Mouse (Mus musculus): ENCODE results near the gene Marveld1. TPM values are rescaled to one million over a fixed set of nuclear protein-coding genes. Genes with fewer than 3 reads are reported as not detected.

Marveld1 gene
- polyA plus RNA-seq, 3 experiments from 2014 or later: 2.9 to 8.7 (median 6.9) TPM

- ATAC-seq: peak; percentile 97
These were observed 23.1 kb downstream of the Marveld1 start for GRCm38 (mm10) chr19:42170025-42170969.

GRCm38 (mm10) chr19:42176841-42177240, 29.6 kb downstream of the Marveld1 start:
- no peak for ATAC-seq

- no peak for ATAC-seq
These were observed 30.3 kb downstream of the Marveld1 start for GRCm38 (mm10) chr19:42177461-42177860.

GRCm38 (mm10) chr19:42179356-42179755, 32.2 kb downstream of the Marveld1 start:
- no peak for ATAC-seq

- no peak for ATAC-seq
These were observed 35.5 kb downstream of the Marveld1 start for GRCm38 (mm10) chr19:42182673-42183072.

GRCm38 (mm10) chr19:42189735-42190134, 42.5 kb downstream of the Marveld1 start:
- ATAC-seq: no peak

GRCm38 (mm10) chr19:42190494-42190893, 43.3 kb downstream of the Marveld1 start:
- ATAC-seq: no peak

GRCm38 (mm10) chr19:42193311-42193710, 46.1 kb downstream of the Marveld1 start:
- ATAC-seq: no peak

- no peak for ATAC-seq
These were observed 49.2 kb downstream of the Marveld1 start for GRCm38 (mm10) chr19:42196378-42196777.

GRCm38 (mm10) chr19:42197066-42197465, 49.9 kb downstream of the Marveld1 start:
- ATAC-seq: no peak

- ATAC-seq: no peak
These were observed 50.8 kb downstream of the Marveld1 start for GRCm38 (mm10) chr19:42198026-42198425.

Other genes starting within 250 kb of the Marveld1 start
- 10 to 100 TPM; 52.3 to 81.2 (median 59.2) TPM for gene Pgam1, start 235.5 kb upstream of the Marveld1 start, polyA plus RNA-seq (2017; shearing (Covaris generic))
- gene Exosc1, start 214.0 kb upstream of the Marveld1 start, polyA plus RNA-seq (2017; shearing (Covaris generic)): 10 to 100 TPM; 66.9 to 92.2 (median 92.1) TPM
- gene Zdhhc16, start 213.9 kb upstream of the Marveld1 start, polyA plus RNA-seq (2017; shearing (Covaris generic)): 10 to 100 TPM; 38.4 to 48.4 (median 43.2) TPM
- 10 to 100 TPM; 58.6 to 97.5 (median 79.2) TPM for gene Mms19, start 166.2 kb upstream of the Marveld1 start, polyA plus RNA-seq (2017; shearing (Covaris generic))
- 1 to 10 TPM; 1.1 to 4.7 (median 3.9) TPM for gene Ubtd1, start 165.6 kb upstream of the Marveld1 start, polyA plus RNA-seq (2017; shearing (Covaris generic))
- not detected for gene Ankrd2, start 111.4 kb upstream of the Marveld1 start, polyA plus RNA-seq (2017; shearing (Covaris generic))
- not detected for gene Hoga1, start 101.8 kb upstream of the Marveld1 start, polyA plus RNA-seq (2017; shearing (Covaris generic))
- gene 4933411K16Rik, start 95.2 kb upstream of the Marveld1 start, polyA plus RNA-seq (2017; shearing (Covaris generic)): not detected
- gene Morn4, start 61.0 kb upstream of the Marveld1 start, polyA plus RNA-seq (2017; shearing (Covaris generic)): under 1 TPM; 0.55 to 0.75 (median 0.65) TPM
- gene Pi4k2a, start 56.9 kb upstream of the Marveld1 start, polyA plus RNA-seq (2017; shearing (Covaris generic)): 10 to 100 TPM in 2 of 3 experiments, 1 to 10 TPM in 1; 8.1 to 16.7 (median 11.9) TPM
- 10 to 100 TPM in 1 of 3 experiments, 1 to 10 TPM in 2; 6.1 to 12.0 (median 6.8) TPM for gene Avpi1, start 18.3 kb upstream of the Marveld1 start, polyA plus RNA-seq (2017; shearing (Covaris generic))
- 10 to 100 TPM; 12.1 to 18.8 (median 17.9) TPM for gene Zfyve27, start 16.6 kb downstream of the Marveld1 start, polyA plus RNA-seq (2017; shearing (Covaris generic))
- not detected for gene Sfrp5, start 54.9 kb downstream of the Marveld1 start, polyA plus RNA-seq (2017; shearing (Covaris generic))
- gene Golga7b, start 100.2 kb downstream of the Marveld1 start, polyA plus RNA-seq (2017; shearing (Covaris generic)): not detected